Mouse (Mus musculus) C2C12 (cell line): ENCODE results near the gene Sptssa. TPM values are rescaled to one million over a fixed set of nuclear protein-coding genes. Genes with fewer than 3 reads are reported as not detected.
A peak's percentile ranks its signal among the peaks of the same experiment; 100 is the strongest.

Source experiments
- H3K27me3 ChIP-seq: one replicate; pipeline ENCODE4 v1.6.1; 2011; ENCODE audit not compliant: control insufficient read depth, insufficient read depth, insufficient read length
- H3K36me3 ChIP-seq: one replicate; pipeline ENCODE4 v1.6.1; 2011; ENCODE audit not compliant: control insufficient read depth, insufficient read depth
- H3K4me3 ChIP-seq: one replicate; pipeline ENCODE4 v1.5.1; 2011; ENCODE audit warnings: mild to moderate bottlenecking, control low read depth; ENCODE audit not compliant: poor library complexity, insufficient read depth, severe bottlenecking
- H3K79me2 ChIP-seq: one replicate; pipeline ENCODE4 v1.6.1; 2011; ENCODE audit not compliant: control insufficient read depth, insufficient read depth
- H3K79me3 ChIP-seq: one replicate; pipeline ENCODE4 v1.6.1; 2011; ENCODE audit warnings: low read depth, control low read depth
- H3ac ChIP-seq: one replicate; pipeline ENCODE3; 2011; ENCODE audit warnings: low read depth; ENCODE audit not compliant: control insufficient read depth, insufficient read length
- CEBPB ChIP-seq: IDR thresholded peaks from one replicate; pipeline ENCODE4 v1.6.1; 2011; ENCODE audit warnings: low read depth, mild to moderate bottlenecking, control low read depth, moderate library complexity
- CTCF ChIP-seq: IDR thresholded peaks from one replicate; pipeline ENCODE4 v1.5.1; 2011; ENCODE audit not compliant: control insufficient read depth, insufficient read depth, insufficient read length
- FOSL1 ChIP-seq: IDR thresholded peaks from one replicate; pipeline ENCODE4 v1.8.0; 2011; ENCODE audit warnings: mild to moderate bottlenecking, low read length; ENCODE audit not compliant: poor library complexity, insufficient read depth, severe bottlenecking
- MAX ChIP-seq: IDR thresholded peaks from one replicate; pipeline ENCODE4 v1.6.1; 2011; ENCODE audit warnings: mild to moderate bottlenecking, control low read depth
- MYOD1 ChIP-seq: IDR thresholded peaks from one replicate; pipeline ENCODE4 v1.6.1; 2011; ENCODE audit warnings: low read depth; ENCODE audit not compliant: control insufficient read depth, insufficient read length
- MYOG ChIP-seq: IDR thresholded peaks from one replicate; pipeline ENCODE4 v1.6.1; 2011; ENCODE audit not compliant: control insufficient read depth, insufficient read length; ENCODE audit errors: extremely low read depth
- USF1 ChIP-seq: IDR thresholded peaks from one replicate; pipeline ENCODE4 v1.6.1; 2011; ENCODE audit warnings: low read depth, mild to moderate bottlenecking, control low read depth, moderate library complexity
- polyA plus RNA-seq: library from polyadenylated mRNA; unstranded; fragments of >200 nt; fragmentation: generic; extraction: Trizol; gene quantifications from one replicate; pipeline ENCODE4 v1.2.1, GENCODE M21; 2012; ENCODE audit warnings: missing spikeins

The Sptssa gene
- polyA plus RNA-seq, 1 experiment = 35.3 TPM

- H3K36me3 ChIP-seq = peaks cover 8% of the 10 kb centered on the region
- H3K79me2 ChIP-seq = peaks cover 29% of the 10 kb centered on the region
- peak within 1 kb of the TSS; percentile 65 for H3K4me3 ChIP-seq
- TF ChIP-seq USF1 = no peak
- no peak for TF ChIP-seq FOSL1
- TF ChIP-seq MYOD1 = no peak
- no peak for TF ChIP-seq MYOG
- TF ChIP-seq MAX = peak; percentile 22
- no peak for TF ChIP-seq CEBPB
- TF ChIP-seq CTCF = peak; percentile 37
- H3K27me3 ChIP-seq = no peaks in the 10 kb centered on the region
- H3K79me3 ChIP-seq = peaks cover 12% of the 10 kb centered on the region
- H3ac ChIP-seq = peak within 1 kb of the TSS; percentile 90
These were observed 39.3 kb upstream of the Sptssa start, which contains the start of gene Eapp for GRCm38 (mm10) chr12:54695511-54696241. Eapp (minus strand) TSS chr12:54695897.

GRCm38 (mm10) chr12:54694847-54695510 lies 38.6 kb upstream of the Sptssa start:
- Histone ChIP-seq H3K27me3 (no peaks in the 10 kb centered on the region), H3ac (peak overlapping the region; percentile 90), H3K36me3 (peaks cover 14% of the 10 kb centered on the region), H3K79me3 (peaks cover 12% of the 10 kb centered on the region), H3K4me3 (peak overlapping the region; percentile 65), H3K79me2 (peaks cover 29% of the 10 kb centered on the region)
- TF ChIP-seq MAX = no peak
- no peak for TF ChIP-seq MYOD1
- TF ChIP-seq FOSL1 = no peak
- TF ChIP-seq MYOG = no peak
- TF ChIP-seq USF1 = no peak
- TF ChIP-seq CTCF = no peak
- no peak for TF ChIP-seq CEBPB

GRCm38 (mm10) chr12:54689082-54689481 lies 32.7 kb upstream of the Sptssa start:
- Histone ChIP-seq H3K36me3 (peaks cover 47% of the 10 kb centered on the region), H3K27me3 (no peaks in the 10 kb centered on the region), H3K79me2 (peaks cover 14% of the 10 kb centered on the region), H3K4me3 (no peak overlapping the region), H3K79me3 (peaks cover 4% of the 10 kb centered on the region), H3ac (no peak overlapping the region)
- no peak for TF ChIP-seq MYOG
- no peak for TF ChIP-seq MYOD1
- no peak for TF ChIP-seq USF1

- TF ChIP-seq CTCF (no peak), MYOD1 (no peak), USF1 (no peak)
- no peak overlapping the region for H3K4me3 ChIP-seq
- H3K27me3 ChIP-seq = no peaks in the 10 kb centered on the region
- no peaks in the 10 kb centered on the region for H3K79me3 ChIP-seq
- H3K79me2 ChIP-seq = no peaks in the 10 kb centered on the region
- peaks cover 27% of the 10 kb centered on the region for H3K36me3 ChIP-seq
- H3ac ChIP-seq = no peak overlapping the region
These were observed 26.8 kb upstream of the Sptssa start for GRCm38 (mm10) chr12:54683182-54683581.

- H3K27me3 ChIP-seq = no peaks in the 10 kb centered on the region
- no peak for TF ChIP-seq MYOG
- TF ChIP-seq CEBPB = no peak
- TF ChIP-seq MYOD1 = no peak
- no peak for TF ChIP-seq FOSL1
- peaks cover 55% of the 10 kb centered on the region for H3K36me3 ChIP-seq
- H3K4me3 ChIP-seq = no peak overlapping the region
- no peaks in the 10 kb centered on the region for H3K79me3 ChIP-seq
- no peak overlapping the region for H3ac ChIP-seq
- H3K79me2 ChIP-seq = no peaks in the 10 kb centered on the region
These were observed 20.3 kb upstream of the Sptssa start for GRCm38 (mm10) chr12:54676709-54677108.

GRCm38 (mm10) chr12:54675396-54675795 lies 19.0 kb upstream of the Sptssa start:
- H3K27me3 ChIP-seq = no peaks in the 10 kb centered on the region
- peaks cover 59% of the 10 kb centered on the region for H3K36me3 ChIP-seq
- H3K4me3 ChIP-seq = no peak overlapping the region
- TF ChIP-seq CTCF = no peak
- TF ChIP-seq FOSL1 = no peak
- TF ChIP-seq USF1 = no peak
- TF ChIP-seq MYOG = no peak
- H3K79me2 ChIP-seq = no peaks in the 10 kb centered on the region
- H3ac ChIP-seq = no peak overlapping the region
- H3K79me3 ChIP-seq = no peaks in the 10 kb centered on the region
